Mouse (Mus musculus) bone marrow, adult 2 months (tissue): ENCODE data around the gene Tmem132c.

Source experiments
- CTCF ChIP-seq: fragments of 200-500 bp; IDR thresholded peaks from 2 replicates; pipeline ENCODE4 v1.5.1; 2011; ENCODE audit warnings: low read length, control low read depth; ENCODE audit not compliant: control insufficient read depth, insufficient read depth
- POLR2A ChIP-seq: fragments of 200-500 bp; IDR thresholded peaks from 2 replicates; pipeline ENCODE4 v1.6.1; 2011; ENCODE audit warnings: low read depth, mild to moderate bottlenecking, control low read depth, low read length, borderline replicate concordance; ENCODE audit not compliant: control insufficient read depth

DNA sequence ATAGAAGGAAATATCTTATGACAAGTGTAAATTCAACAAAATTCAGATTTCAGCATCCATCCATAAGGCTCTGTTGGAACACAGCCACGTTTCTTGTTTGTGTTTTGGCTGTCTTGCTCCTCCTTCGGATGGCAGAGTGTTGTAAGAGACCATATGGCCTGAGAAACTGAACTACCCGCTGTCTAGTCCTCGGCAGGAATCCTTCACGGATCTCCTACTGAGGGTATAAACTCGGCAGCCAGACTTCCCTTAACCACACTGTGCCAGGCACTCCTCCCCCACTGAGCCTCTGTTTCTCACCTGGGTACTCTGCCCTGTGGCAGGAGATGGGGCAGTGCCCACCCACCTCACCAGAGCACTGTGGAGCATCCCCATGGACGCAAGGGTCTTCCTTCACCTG, 174.9 kb downstream of the Tmem132c start:
- TF ChIP-seq CTCF (no peak), POLR2A (no peak)
